Mouse (Mus musculus): ENCODE data around the gene Ifnab.

GRCm38 (mm10) chr4:88707128-88707826 lies 16.1 kb upstream of the Ifnab start:
- TF ChIP-seq CTCF (IDR thresholded peaks at IDR 0.05; ENCODE audit: low read depth, low read length) (no peak), TAL1 (conservative IDR thresholded peaks at IDR 0.05; ENCODE audit: low read depth, low read length) (no peak), POLR2AphosphoS5 (IDR thresholded peaks at IDR 0.05; ENCODE audit: insufficient replicate concordance, low read depth, low read length) (no peak), GATA1 (IDR thresholded peaks at IDR 0.05; ENCODE audit: borderline replicate concordance, low read length) (no peak)
